In genomic region chr14:55922475-55923232, GRCm38 (mm10) we compare ENCODE assay signal across 21 mouse cellular contexts. TPM values are rescaled to one million over a fixed set of nuclear protein-coding genes. Genes with fewer than 3 reads are reported as not detected.
DNase-seq lines count a peak whose midpoint lies in the region; ATAC-seq lines count a peak whose summit lies in the region.
"Had no signal": no experiment of that assay in that cellular context is flagged by ENCODE, and none has a peak within 500 bp of the region (broad histone marks: within the 10 kb centered on the region; RNA-seq: fewer than 3 reads in every experiment).

No protein-coding gene starts in this region.

- H3K4me3 ChIP-seq in heart, embryonic 11.5 days (ENCODE audit: low read depth, low read length): no peak overlapping the region
- H3K4me3 ChIP-seq in liver, embryonic 13.5 days (replicated peaks): peak overlapping the region; percentile 0
- no peak overlapping the region for H3K4me3 ChIP-seq in forebrain, embryonic 12.5 days (replicated peaks)
- H3K4me3 ChIP-seq: left cerebral cortex, adult 2 months had no signal

- H3K27ac ChIP-seq in heart, embryonic 11.5 days (ENCODE audit: low read depth, low read length): no peak overlapping the region
- peak overlapping the region; percentile 76 for H3K27ac ChIP-seq in liver, embryonic 13.5 days
- H3K27ac ChIP-seq in forebrain, embryonic 12.5 days: no peak overlapping the region
- H3K27ac ChIP-seq: hindbrain, embryonic 14.5 days; left cerebral cortex, adult 2 months had no signal

- H3K36me3 ChIP-seq in heart, embryonic 11.5 days (ENCODE audit: control insufficient read depth, insufficient read depth, low read length): no peaks in the 10 kb centered on the region
- H3K36me3 ChIP-seq in liver, embryonic 13.5 days: no peaks in the 10 kb centered on the region
- H3K36me3 ChIP-seq in forebrain, embryonic 12.5 days (replicated peaks): no peaks in the 10 kb centered on the region

- H3K9me3 ChIP-seq in heart, embryonic 11.5 days (replicated peaks; ENCODE audit: control insufficient read depth, low read length): no peaks in the 10 kb centered on the region
- no peaks in the 10 kb centered on the region for H3K9me3 ChIP-seq in liver, embryonic 13.5 days (replicated peaks)
- no peaks in the 10 kb centered on the region for H3K9me3 ChIP-seq in forebrain, embryonic 12.5 days

- 0 out of 2 replicates have a peak overlapping the region, but pooled peaks have one; percentile 10 for H3K9ac ChIP-seq in heart, embryonic 11.5 days (ENCODE audit: low read depth, low read length)
- 0 out of 2 replicates have a peak overlapping the region, but pooled peaks have one; percentile 33 for H3K9ac ChIP-seq in liver, embryonic 13.5 days
- H3K9ac ChIP-seq in forebrain, embryonic 12.5 days: no peak overlapping the region
- H3K9ac ChIP-seq: hindbrain, embryonic 14.5 days had no signal

- DNase-seq in heart, postnatal 25 days (ENCODE audit: low spot score): no peak
- DNase-seq in 416B (ENCODE audit: low read depth): peak; percentile 98
- DNase-seq in c-Kit-positive CD71-positive TER-119-negative erythroid progenitor cells, embryonic 14.5 days (ENCODE audit: low read depth): peak; percentile 65
- peak; percentile 56 for DNase-seq in liver, embryonic 13.5 days
- DNase-seq in B cell, adult 2 months: no peak
- DNase-seq: cerebellum, adult 11-12 months; gastrocnemius, postnatal 25 days; lung, postnatal 14 days; midbrain, embryonic 14.5 days; thymus, adult 2 months had no signal

- H3K4me2 ChIP-seq in heart, embryonic 11.5 days: no peak overlapping the region; the same call in 1 of the 2 replicates
- peak overlapping the region; percentile 42 for H3K4me2 ChIP-seq in liver, embryonic 13.5 days
- no peak overlapping the region for H3K4me2 ChIP-seq in forebrain, embryonic 12.5 days
- H3K4me2 ChIP-seq: hindbrain, embryonic 14.5 days had no signal

- 20% methylated on average over 7 of the region's 7 CpGs for WGBS in heart, embryonic 11.5 days (ENCODE audit: insufficient replicate concordance)
- 8% methylated on average over 7 of the region's 7 CpGs for WGBS in liver, embryonic 13.5 days (ENCODE audit: insufficient replicate concordance)
- 80% methylated on average over 7 of the region's 7 CpGs for WGBS in forebrain, embryonic 12.5 days

- no peak for ATAC-seq in heart, embryonic 11.5 days (replicated peaks; ENCODE audit: insufficient number of reproducible peaks, low FRiP score, low TSS enrichment)
- ATAC-seq in liver, embryonic 13.5 days (ENCODE audit: low read depth): peak; percentile 85
- ATAC-seq in forebrain, embryonic 12.5 days (ENCODE audit: low FRiP score): no peak
- no peak for ATAC-seq in megakaryocyte, adult 5-6 weeks (ENCODE audit: poor library complexity, severe bottlenecking)
- ATAC-seq: activated CD4-positive, CD25-positive, alpha-beta regulatory T cell, adult 4 months; forebrain, embryonic 16.5 days; intestine, embryonic 16.5 days had no signal

- intact Hi-C loops in heart, postnatal 25 days (cut with DNase I): loop anchor here (2.0 kb wide), 1 partner anchor 100 kb away; the partner anchor contains the start of gene Nfatc4

- H3K27me3 ChIP-seq in heart, embryonic 11.5 days (ENCODE audit: control insufficient read depth, insufficient read depth, low read length): no peaks in the 10 kb centered on the region
- no peaks in the 10 kb centered on the region for H3K27me3 ChIP-seq in liver, embryonic 13.5 days
- H3K27me3 ChIP-seq in forebrain, embryonic 12.5 days: peaks cover 3% of the 10 kb centered on the region; the same call in 1 of the 2 replicates

- H3K4me1 ChIP-seq in heart, embryonic 11.5 days (ENCODE audit: control insufficient read depth, insufficient read depth, low read length): no peaks in the 10 kb centered on the region
- peaks cover 46% of the 10 kb centered on the region for H3K4me1 ChIP-seq in liver, embryonic 13.5 days (replicated peaks)
- H3K4me1 ChIP-seq in forebrain, embryonic 12.5 days: peaks cover 2% of the 10 kb centered on the region; the same call in 1 of the 2 replicates

RNA-seq across cellular contexts. Expression of gene Cma1, which starts 21.8 kb away (rescaled TPM):
- not detected in 2 replicates for polyA plus RNA-seq in heart, embryonic 11.5 days (2014; fragmentation: Nextera tagmentation; extraction: Ambion mirVana)
- total RNA-seq in heart, postnatal 25 days (2021): 1 to 10 TPM; 1.0 to 2.5 TPM
- 0.12 and 0.20 TPM in 2 replicates for polyA plus RNA-seq in liver, embryonic 13.5 days (2015; fragmentation: Nextera tagmentation; extraction: Ambion mirVana)
- polyA plus RNA-seq in forebrain, embryonic 12.5 days (2016; fragmentation: Nextera tagmentation; extraction: Ambion mirVana): not detected in 2 replicates
- total RNA-seq in megakaryocyte, adult 5-6 weeks (2015): 0.51 and 1.0 TPM in 2 replicates
- 1.8 TPM in 1 of 2 replicates, not detected in the other for total RNA-seq in megakaryocyte, adult 5-6 weeks (2017)
- total RNA-seq: left cerebral cortex, adult 2 months had no signal
- polyA plus RNA-seq: activated CD4-positive, CD25-positive, alpha-beta regulatory T cell, adult 4 months had no signal

RNA-seq across cellular contexts. Expression of gene Sdr39u1, which starts 22.6 kb away (rescaled TPM):
- 36.9 and 42.2 TPM in 2 replicates for polyA plus RNA-seq in heart, embryonic 11.5 days (2014; fragmentation: Nextera tagmentation; extraction: Ambion mirVana)
- total RNA-seq in heart, postnatal 25 days (2021): 100 to 1,000 TPM; 107 to 108 TPM
- 13.3 and 14.1 TPM in 2 replicates for polyA plus RNA-seq in liver, embryonic 13.5 days (2015; fragmentation: Nextera tagmentation; extraction: Ambion mirVana)
- 42.6 and 51.0 TPM in 2 replicates for polyA plus RNA-seq in forebrain, embryonic 12.5 days (2016; fragmentation: Nextera tagmentation; extraction: Ambion mirVana)
- 1.9 and 3.0 TPM in 2 replicates for total RNA-seq in megakaryocyte, adult 5-6 weeks (2015)
- 0.99 and 2.9 TPM in 2 replicates for total RNA-seq in megakaryocyte, adult 5-6 weeks (2017)

RNA-seq across cellular contexts. Expression of gene Cma2, which starts 28.1 kb away (rescaled TPM):
- polyA plus RNA-seq in heart, embryonic 11.5 days (2014; fragmentation: Nextera tagmentation; extraction: Ambion mirVana): not detected in 2 replicates
- total RNA-seq in heart, postnatal 25 days (2021): not detected
- not detected in 2 replicates for polyA plus RNA-seq in liver, embryonic 13.5 days (2015; fragmentation: Nextera tagmentation; extraction: Ambion mirVana)
- not detected in 2 replicates for polyA plus RNA-seq in forebrain, embryonic 12.5 days (2016; fragmentation: Nextera tagmentation; extraction: Ambion mirVana)
- total RNA-seq in megakaryocyte, adult 5-6 weeks (2015): not detected in 2 replicates
- not detected in 2 replicates for total RNA-seq in megakaryocyte, adult 5-6 weeks (2017)
- total RNA-seq: gastrocnemius, postnatal 25 days; layer of hippocampus, adult 8-10 months; left cerebral cortex, adult 2 months had no signal
- polyA plus RNA-seq: activated CD4-positive, CD25-positive, alpha-beta regulatory T cell, adult 4 months; forebrain, embryonic 16.5 days; heart, postnatal 0 days; hindbrain, embryonic 14.5 days; intestine, embryonic 16.5 days; kidney, embryonic 16.5 days; midbrain, embryonic 14.5 days had no signal

RNA-seq across cellular contexts. Expression of gene Khnyn, which starts 37.9 kb away (rescaled TPM):
- 6.0 and 8.9 TPM in 2 replicates for polyA plus RNA-seq in heart, embryonic 11.5 days (2014; fragmentation: Nextera tagmentation; extraction: Ambion mirVana)
- 10 to 100 TPM; 11.6 to 13.5 TPM for total RNA-seq in heart, postnatal 25 days (2021)
- 6.8 and 7.6 TPM in 2 replicates for polyA plus RNA-seq in liver, embryonic 13.5 days (2015; fragmentation: Nextera tagmentation; extraction: Ambion mirVana)
- 18.9 and 21.2 TPM in 2 replicates for polyA plus RNA-seq in forebrain, embryonic 12.5 days (2016; fragmentation: Nextera tagmentation; extraction: Ambion mirVana)
- 9.4 and 11.8 TPM in 2 replicates for total RNA-seq in megakaryocyte, adult 5-6 weeks (2015)
- total RNA-seq in megakaryocyte, adult 5-6 weeks (2017): 33.7 and 37.6 TPM in 2 replicates

RNA-seq across cellular contexts. Expression of gene Cbln3, which starts 38.5 kb away (rescaled TPM):
- polyA plus RNA-seq in heart, embryonic 11.5 days (2014; fragmentation: Nextera tagmentation; extraction: Ambion mirVana): 0.30 and 0.42 TPM in 2 replicates
- total RNA-seq in heart, postnatal 25 days (2021): under 1 TPM in 1 of 2 experiments, not detected in 1; 0.14 TPM
- 0.10 and 0.13 TPM in 2 replicates for polyA plus RNA-seq in liver, embryonic 13.5 days (2015; fragmentation: Nextera tagmentation; extraction: Ambion mirVana)
- polyA plus RNA-seq in forebrain, embryonic 12.5 days (2016; fragmentation: Nextera tagmentation; extraction: Ambion mirVana): 0.04 and 0.27 TPM in 2 replicates
- total RNA-seq in megakaryocyte, adult 5-6 weeks (2015): 0.40 TPM in 1 of 2 replicates, not detected in the other
- 0.44 TPM in 1 of 2 replicates, not detected in the other for total RNA-seq in megakaryocyte, adult 5-6 weeks (2017)
- total RNA-seq: gastrocnemius, postnatal 25 days had no signal

Comparison
In these comparisons a context has a peak if more than half of its experiments do, and no peak if none do; other contexts are left out.
1. DNase-seq: peak in 416B (single experiment), c-Kit-positive CD71-positive TER-119-negative erythroid progenitor cells, embryonic 14.5 days (single experiment) and liver, embryonic 13.5 days (single experiment); none in heart, postnatal 25 days (single experiment) and B cell, adult 2 months (0 of 2).